Mouse (Mus musculus) monocyte, adult 59 days (primary cell): ENCODE measurements around the gene 4930550C14Rik. TPM values are rescaled to one million over a fixed set of nuclear protein-coding genes. Genes with fewer than 3 reads are reported as not detected.

Experiments
- total RNA-seq, 2 experiments: library from RNA; stranded (reverse); gene quantifications; one replicate each; pipeline ENCODE4 v1.2.4; 2023

The 4930550C14Rik gene
- not detected for total RNA-seq

DNA sequence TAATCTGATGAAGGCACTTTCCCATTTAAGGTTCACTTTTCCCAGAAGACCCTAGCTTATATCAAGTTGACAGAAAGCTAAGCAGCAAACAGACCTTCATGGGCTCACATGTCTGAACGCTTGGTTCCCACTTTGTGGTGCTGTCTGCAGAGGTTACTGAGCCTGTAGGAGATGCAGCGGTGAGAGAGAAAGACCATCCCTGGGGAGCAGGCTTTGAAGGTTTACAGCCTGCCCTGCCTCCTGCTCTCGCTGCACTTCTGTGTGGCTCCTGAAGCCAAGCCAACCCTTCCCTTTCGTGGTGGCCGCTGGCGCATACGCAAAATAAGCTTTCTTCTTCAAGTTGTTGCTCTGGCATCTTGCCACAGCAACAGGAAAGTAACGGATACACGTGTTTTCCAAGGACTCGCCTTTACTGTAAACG is at the start of gene 4930550C14Rik:
Gene 4930550C14Rik (plus strand): TSS at position 35 of the 421 bp plus-strand sequence.

GRCm38 (mm10) chr9:53383951-53384866 is 17.9 kb upstream of the 4930550C14Rik start, which contains the start of gene Kdelc2:
TSS of gene Kdelc2 (plus strand) at chr9:53384025.

Other genes with a start within 250 kb of the 4930550C14Rik start
- 10 to 100 TPM; 21.5 to 23.9 TPM for gene Ddx10, start 154.3 kb upstream of the 4930550C14Rik start, total RNA-seq
- gene Exph5, start 100.7 kb upstream of the 4930550C14Rik start, total RNA-seq, result not detected
- gene Kdelc2, start 18.3 kb upstream of the 4930550C14Rik start, total RNA-seq, result 1 to 10 TPM; 6.8 to 7.5 TPM
- gene Atm, start 134.4 kb downstream of the 4930550C14Rik start, total RNA-seq, result 10 to 100 TPM; 12.4 to 17.6 TPM
- gene Npat, start 134.7 kb downstream of the 4930550C14Rik start, total RNA-seq, result 10 to 100 TPM; 10.8 to 13.5 TPM
- 10 to 100 TPM; 21.7 to 22.6 TPM for gene Acat1, start 208.1 kb downstream of the 4930550C14Rik start, total RNA-seq